Mouse (Mus musculus) ES-Bruce4 (cell line): ENCODE measurements around the gene Nceh1.

Experiments
- CTCF ChIP-seq: IDR thresholded peaks from one replicate; pipeline ENCODE4 v1.8.1; 2011; ENCODE audit warnings: low read depth, low read length
- EP300 ChIP-seq: IDR thresholded peaks from 2 replicates; pipeline ENCODE4 v1.6.1; 2011; ENCODE audit warnings: low read depth, low read length; ENCODE audit not compliant: insufficient read depth

DNA sequence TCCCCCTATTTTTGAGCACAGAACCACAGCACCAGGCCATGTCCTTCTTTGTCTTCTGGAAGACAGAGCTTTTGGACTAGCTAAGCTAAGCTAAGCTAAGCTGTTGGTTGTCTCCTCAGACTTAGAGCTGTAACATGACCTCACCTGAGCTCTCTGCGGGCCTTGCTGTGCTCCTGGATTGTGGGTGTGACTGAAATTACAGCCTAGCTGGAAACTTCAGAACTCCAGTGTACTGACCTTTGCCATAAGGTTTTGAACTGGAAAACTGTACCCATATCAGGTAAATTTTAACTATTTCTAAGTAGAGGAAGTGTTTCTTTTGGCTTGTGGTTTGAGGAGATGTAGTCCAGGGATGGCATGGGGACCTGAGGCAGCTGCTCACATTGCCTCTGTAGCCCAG is 5.6 kb downstream of the Nceh1 start:
- TF ChIP-seq EP300, result no peak
- TF ChIP-seq CTCF, result no peak
